Mouse (Mus musculus) gastrocnemius, postnatal 4 days (tissue): ENCODE data around the gene Odf3l1. TPM values are rescaled to one million over a fixed set of nuclear protein-coding genes. Genes with fewer than 3 reads are reported as not detected.

Source experiments
- DNase-seq, 2 experiments: peaks; one replicate each; pipeline ENCODE4 v3.0.0; 2021 to 2022; ENCODE audit warnings: low spot score in 2 of 2, mixed read lengths in 2 of 2
- total RNA-seq, 2 experiments: library from RNA; stranded (reverse); gene quantifications; 2 replicates each; pipeline ENCODE4 v1.2.3; 2021

The Odf3l1 gene
- total RNA-seq, 2 experiments from 2014 or later: 1.1 to 1.6 TPM

- DNase-seq: peak in 1 of 2 experiments; percentile 67
Observed at GRCm38 (mm10) chr9:56847523-56847922, 17.0 kb downstream of the Odf3l1 start.

DNA sequence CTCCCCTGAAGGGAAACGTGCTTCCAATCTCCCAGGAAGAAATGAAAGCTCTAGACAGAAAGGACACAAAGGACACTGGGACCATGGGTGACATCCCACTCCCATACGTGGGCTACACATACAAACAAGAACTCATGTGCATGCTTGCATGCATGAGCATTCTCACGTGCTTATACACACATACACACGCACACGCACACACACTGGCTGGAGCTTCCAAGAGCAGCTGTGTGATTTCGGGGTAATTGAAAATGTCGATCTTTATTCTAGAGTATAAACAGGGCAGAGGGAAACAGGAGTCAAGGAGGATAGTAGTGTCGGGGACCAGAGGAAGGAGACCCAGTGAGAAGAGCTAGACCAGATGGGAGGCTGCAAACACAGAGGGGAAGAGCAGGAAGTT is 19.8 kb downstream of the Odf3l1 start:
- DNase-seq: no peak

DNA sequence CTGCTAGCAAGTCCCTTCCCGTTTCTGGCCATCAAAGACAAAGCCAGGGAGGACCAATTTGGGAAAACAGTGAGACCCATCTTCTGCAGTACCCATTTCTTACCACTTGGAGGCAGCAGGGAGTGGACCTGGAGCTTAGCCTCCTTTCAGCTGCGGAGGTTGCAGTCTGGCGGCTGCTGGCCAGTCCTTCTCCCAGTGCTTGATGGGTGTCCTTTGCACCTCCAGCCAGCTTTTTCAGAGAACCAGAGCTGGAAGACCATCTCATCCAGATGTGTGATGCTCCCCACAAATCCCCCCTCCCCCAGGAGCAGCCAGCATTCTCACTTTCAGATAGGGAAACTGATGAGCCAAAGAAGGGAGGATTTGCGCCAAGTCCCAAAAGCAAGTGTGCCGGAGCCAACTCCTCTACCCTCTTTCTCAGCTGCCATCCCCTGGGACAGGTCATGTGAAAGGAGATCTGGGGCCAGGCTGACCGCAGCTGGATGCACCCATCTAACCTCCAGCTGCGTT is 20.7 kb downstream of the Odf3l1 start:
- peak; percentile 63 to 81 for DNase-seq

GRCm38 (mm10) chr9:56842303-56842719 is 22.2 kb downstream of the Odf3l1 start:
- no peak for DNase-seq

GRCm38 (mm10) chr9:56841864-56842263 is 22.6 kb downstream of the Odf3l1 start:
- no peak for DNase-seq

GRCm38 (mm10) chr9:56840721-56841120 is 23.8 kb downstream of the Odf3l1 start:
- DNase-seq: no peak

- no peak for DNase-seq
Observed at GRCm38 (mm10) chr9:56835152-56835551, 29.3 kb downstream of the Odf3l1 start.

DNA sequence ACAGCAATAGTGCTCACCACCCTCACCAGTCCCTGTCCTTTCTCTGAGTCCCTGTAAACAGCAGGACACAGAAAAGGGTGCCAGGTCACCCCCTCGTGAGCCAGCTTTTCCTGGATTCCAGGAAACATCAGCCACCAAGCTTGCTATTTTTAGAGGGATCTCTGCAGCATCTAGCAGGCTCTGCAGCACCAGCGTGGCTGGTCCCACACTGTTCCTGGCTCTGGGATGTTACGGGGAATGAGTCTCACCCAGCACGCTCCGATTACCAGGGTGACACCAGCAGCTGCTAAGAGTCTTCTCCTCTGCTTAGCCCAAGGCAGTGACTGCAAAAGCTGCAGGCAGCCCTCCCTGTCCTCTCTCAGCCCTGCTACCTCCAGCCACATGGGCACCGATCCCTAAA is 31.6 kb downstream of the Odf3l1 start:
- DNase-seq: no peak

GRCm38 (mm10) chr9:56831904-56832303 is 32.6 kb downstream of the Odf3l1 start:
- no peak for DNase-seq

- DNase-seq: peak; percentile 42 to 61
Observed at GRCm38 (mm10) chr9:56830162-56830561, 34.3 kb downstream of the Odf3l1 start.

DNA sequence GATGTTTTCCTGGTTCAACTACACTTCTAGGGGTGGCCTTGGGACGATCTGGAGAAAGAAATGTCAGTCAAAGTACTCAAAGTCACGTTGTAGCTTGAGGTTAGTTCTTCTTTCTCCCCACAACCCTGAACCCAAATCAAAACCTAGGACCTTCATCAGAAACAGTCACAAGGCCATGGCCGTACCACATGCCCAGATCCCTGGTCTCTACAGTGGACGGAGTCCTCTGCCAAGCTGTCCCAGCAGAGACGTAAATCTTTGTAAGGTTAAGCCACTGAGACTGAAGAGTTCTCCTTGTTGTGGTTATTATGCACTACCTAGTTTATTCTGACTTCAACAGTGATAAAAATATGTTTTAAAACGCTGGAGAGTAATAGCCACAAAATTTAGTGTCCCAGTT is 35.6 kb downstream of the Odf3l1 start:
- no peak for DNase-seq

GRCm38 (mm10) chr9:56828146-56828545 is 36.3 kb downstream of the Odf3l1 start:
- no peak for DNase-seq

- DNase-seq: no peak
Observed at GRCm38 (mm10) chr9:56825476-56826213, 38.8 kb downstream of the Odf3l1 start.

- no peak for DNase-seq
Observed at GRCm38 (mm10) chr9:56824900-56825299, 39.6 kb downstream of the Odf3l1 start.

GRCm38 (mm10) chr9:56810916-56811315 is 53.6 kb downstream of the Odf3l1 start:
- no peak for DNase-seq

- DNase-seq: no peak
Observed at GRCm38 (mm10) chr9:56807990-56808389, 56.5 kb downstream of the Odf3l1 start.

DNA sequence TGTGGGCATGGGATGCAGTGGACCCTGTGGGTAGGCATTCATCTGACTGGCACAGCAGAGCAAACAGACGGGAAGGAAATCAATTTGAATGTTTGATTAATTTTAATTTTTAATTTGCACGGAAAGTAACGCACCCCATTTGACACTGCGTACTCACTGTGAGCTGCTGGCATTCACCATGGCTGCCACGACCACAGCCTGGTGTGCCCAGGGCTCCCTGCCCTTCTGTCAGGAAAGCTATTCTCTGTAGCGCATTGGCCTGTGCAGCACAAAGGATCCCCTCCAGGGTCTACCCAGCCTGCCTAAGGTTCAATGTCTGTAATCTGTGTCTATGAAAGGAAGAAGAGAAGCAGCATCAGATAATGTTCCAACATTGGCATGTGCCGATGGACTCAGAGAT is 61.3 kb downstream of the Odf3l1 start:
- DNase-seq: no peak

Other genes with a start within 250 kb of the Odf3l1 start
- 1 to 10 TPM; 3.2 TPM for gene Lingo1, start 68.2 kb downstream of the Odf3l1 start, total RNA-seq
- gene Cspg4, start 354 bp upstream of the Odf3l1 start, total RNA-seq: 10 to 100 TPM; 44.4 to 46.1 TPM
- 10 to 100 TPM; 10.4 to 11.2 TPM for gene Snx33, start 63.7 kb upstream of the Odf3l1 start, total RNA-seq
- 10 to 100 TPM; 50.3 to 53.7 TPM for gene Imp3, start 72.8 kb upstream of the Odf3l1 start, total RNA-seq
- 1 to 10 TPM; 8.0 to 8.6 TPM for gene Snupn, start 86.2 kb upstream of the Odf3l1 start, total RNA-seq
- gene Ptpn9, start 130.2 kb upstream of the Odf3l1 start, total RNA-seq: 10 to 100 TPM; 21.8 to 22.2 TPM
- gene Sin3a, start 207.4 kb upstream of the Odf3l1 start, total RNA-seq: 10 to 100 TPM; 37.6 to 39.4 TPM